Mouse (Mus musculus) embryo, embryonic 9.5 days (tissue): ENCODE measurements around the gene Ccdc40.

Experiments used
- DNase-seq: peaks from one replicate; pipeline ENCODE4 v3.0.0-alpha.2; 2017; ENCODE audit errors: extremely low spot score

The Ccdc40 gene

GRCm38 (mm10) chr11:119228091-119228781 lies at the start of gene Ccdc40, which contains the start of gene Tbc1d16:
TSS of gene Ccdc40 (plus strand) at chr11:119228572.
TSS of gene Tbc1d16 (minus strand) at chr11:119228499.
- DNase-seq, result peak; percentile 89

- DNase-seq, result no peak
Observed at GRCm38 (mm10) chr11:119180824-119181582, 47.4 kb upstream of the Ccdc40 start.

- DNase-seq, result no peak
Observed at GRCm38 (mm10) chr11:119181861-119182395, 46.4 kb upstream of the Ccdc40 start.

GRCm38 (mm10) chr11:119183684-119184310 lies 44.6 kb upstream of the Ccdc40 start:
- DNase-seq, result no peak

- no peak for DNase-seq
Observed at GRCm38 (mm10) chr11:119186381-119186780, 42.0 kb upstream of the Ccdc40 start.

- DNase-seq, result peak; percentile 73
Observed at GRCm38 (mm10) chr11:119186989-119187799, 41.2 kb upstream of the Ccdc40 start.

- no peak for DNase-seq
Observed at GRCm38 (mm10) chr11:119187800-119188197, 40.6 kb upstream of the Ccdc40 start.

- DNase-seq, result no peak
Observed at GRCm38 (mm10) chr11:119188389-119188788, 40.0 kb upstream of the Ccdc40 start.

GRCm38 (mm10) chr11:119189319-119189718 lies 39.1 kb upstream of the Ccdc40 start:
- DNase-seq, result no peak

- DNase-seq, result peak; percentile 50
Observed at GRCm38 (mm10) chr11:119190498-119190897, 37.9 kb upstream of the Ccdc40 start.

- DNase-seq, result no peak
Observed at GRCm38 (mm10) chr11:119191606-119192081, 36.7 kb upstream of the Ccdc40 start.

GRCm38 (mm10) chr11:119192176-119192575 lies 36.2 kb upstream of the Ccdc40 start:
- DNase-seq, result no peak

- DNase-seq, result no peak
Observed at GRCm38 (mm10) chr11:119192605-119193004, 35.8 kb upstream of the Ccdc40 start.

GRCm38 (mm10) chr11:119197618-119198563 lies 30.5 kb upstream of the Ccdc40 start:
- no peak for DNase-seq

GRCm38 (mm10) chr11:119198564-119199232 lies 29.7 kb upstream of the Ccdc40 start:
- DNase-seq, result no peak

- no peak for DNase-seq
Observed at GRCm38 (mm10) chr11:119199233-119199601, 29.2 kb upstream of the Ccdc40 start.

GRCm38 (mm10) chr11:119203423-119203822 lies 24.9 kb upstream of the Ccdc40 start:
- no peak for DNase-seq

- no peak for DNase-seq
Observed at GRCm38 (mm10) chr11:119205738-119206137, 22.6 kb upstream of the Ccdc40 start.

GRCm38 (mm10) chr11:119206562-119206961 lies 21.8 kb upstream of the Ccdc40 start:
- DNase-seq, result peak; percentile 67

- DNase-seq, result no peak
Observed at GRCm38 (mm10) chr11:119207986-119208385, 20.4 kb upstream of the Ccdc40 start.
